Mouse (Mus musculus): ENCODE results near the gene Gm45713. TPM values are rescaled to one million over a fixed set of nuclear protein-coding genes. Genes with fewer than 3 reads are reported as not detected.
"Not testable (repeated sequence)": the region's sequence is repeated elsewhere in the genome, so short reads cannot be mapped to it uniquely, and the experiment has no call there.

Gm45713 gene
- total RNA-seq, 2 experiments from 2014 or later = 0.10 TPM; not detected in 1

DNA sequence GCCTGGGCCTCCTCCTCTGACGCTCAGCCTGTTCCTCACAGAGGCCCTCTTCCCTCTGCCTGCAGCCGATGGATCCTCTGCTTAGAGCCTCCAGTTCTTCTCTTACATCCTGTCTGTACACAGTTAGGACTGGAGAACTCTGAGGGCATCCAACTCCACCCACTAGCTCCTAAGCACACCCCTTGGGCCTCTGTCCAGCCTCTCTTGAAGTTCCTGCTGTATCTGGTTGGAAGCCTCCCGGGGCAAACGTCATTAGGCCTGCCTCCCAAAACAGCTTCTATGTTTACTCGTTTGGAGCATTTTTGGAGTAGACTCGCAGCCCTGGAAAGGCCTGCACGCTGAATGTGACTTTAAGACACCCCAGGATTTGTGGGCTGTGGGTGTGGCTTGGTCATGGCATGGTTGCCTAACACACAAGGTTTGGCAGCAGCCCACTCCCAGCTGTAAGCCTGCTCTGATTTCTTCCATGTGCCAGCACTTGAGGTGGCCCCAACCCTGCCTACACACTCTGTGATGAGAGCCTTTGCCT is 32.3 kb downstream of the Gm45713 start, which contains the start of gene Fcgrt:
Gene Fcgrt (minus strand): TSS at position 200 of the 529 bp plus-strand sequence.
- ATAC-seq (replicated peaks; ENCODE audit: poor library complexity, severe bottlenecking) = peak; percentile 83

DNA sequence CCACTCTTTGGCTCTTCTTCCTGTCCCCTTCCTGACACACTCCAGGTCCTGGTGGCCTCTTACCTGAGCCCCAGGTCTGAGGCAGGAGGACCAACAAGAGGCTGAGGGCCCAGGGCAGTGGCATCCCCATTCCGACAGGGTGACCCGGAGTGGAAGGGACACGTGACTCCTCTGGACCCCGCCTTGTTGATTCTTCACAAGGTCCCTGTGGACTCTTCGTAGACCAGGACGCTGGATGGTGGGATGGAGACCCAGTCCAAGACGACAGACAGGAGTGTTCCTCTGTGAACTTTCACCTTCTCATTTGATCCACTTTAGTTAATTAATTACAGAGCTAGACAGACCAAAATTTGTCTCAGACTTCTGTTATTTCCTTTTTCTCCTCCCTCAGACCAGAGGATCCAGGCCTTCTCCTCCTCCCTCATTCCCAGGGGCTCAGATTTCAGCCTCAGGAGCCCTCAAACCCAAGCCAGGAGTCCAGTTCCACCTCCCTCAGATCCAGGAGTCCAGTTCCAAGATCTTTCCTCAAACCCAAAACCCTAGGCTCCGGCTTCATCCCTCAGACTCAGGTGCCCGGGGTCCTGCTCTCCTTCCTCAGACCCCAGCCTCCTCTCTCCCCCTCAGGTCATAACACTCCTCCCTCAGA is 33.0 kb downstream of the Gm45713 start:
- ATAC-seq (replicated peaks; ENCODE audit: poor library complexity, severe bottlenecking) = no peak

DNA sequence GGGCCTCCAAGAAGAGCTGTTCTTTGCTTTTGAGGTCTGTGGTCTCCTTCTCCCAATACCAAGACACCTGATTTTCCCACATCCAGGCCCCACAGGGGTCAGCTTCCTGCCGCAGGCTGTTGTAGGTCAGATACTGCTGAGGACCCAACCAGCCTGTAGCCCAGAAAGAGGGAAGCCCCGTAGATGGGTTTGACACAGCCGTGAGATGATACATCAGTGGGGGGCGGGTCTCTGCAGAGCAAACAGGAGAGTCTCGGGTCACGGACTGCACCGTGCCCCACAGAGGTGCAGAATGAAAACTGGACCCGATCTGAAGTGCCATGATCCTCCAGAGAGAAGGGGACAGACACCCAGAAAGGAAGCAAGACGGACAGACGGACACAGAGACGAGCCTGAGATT is 33.6 kb downstream of the Gm45713 start:
- no peak for ATAC-seq (replicated peaks; ENCODE audit: poor library complexity, severe bottlenecking)

- ATAC-seq (replicated peaks; ENCODE audit: poor library complexity, severe bottlenecking) = no peak
Measured at GRCm38 (mm10) chr7:45100046-45100445, 36.0 kb downstream of the Gm45713 start.

DNA sequence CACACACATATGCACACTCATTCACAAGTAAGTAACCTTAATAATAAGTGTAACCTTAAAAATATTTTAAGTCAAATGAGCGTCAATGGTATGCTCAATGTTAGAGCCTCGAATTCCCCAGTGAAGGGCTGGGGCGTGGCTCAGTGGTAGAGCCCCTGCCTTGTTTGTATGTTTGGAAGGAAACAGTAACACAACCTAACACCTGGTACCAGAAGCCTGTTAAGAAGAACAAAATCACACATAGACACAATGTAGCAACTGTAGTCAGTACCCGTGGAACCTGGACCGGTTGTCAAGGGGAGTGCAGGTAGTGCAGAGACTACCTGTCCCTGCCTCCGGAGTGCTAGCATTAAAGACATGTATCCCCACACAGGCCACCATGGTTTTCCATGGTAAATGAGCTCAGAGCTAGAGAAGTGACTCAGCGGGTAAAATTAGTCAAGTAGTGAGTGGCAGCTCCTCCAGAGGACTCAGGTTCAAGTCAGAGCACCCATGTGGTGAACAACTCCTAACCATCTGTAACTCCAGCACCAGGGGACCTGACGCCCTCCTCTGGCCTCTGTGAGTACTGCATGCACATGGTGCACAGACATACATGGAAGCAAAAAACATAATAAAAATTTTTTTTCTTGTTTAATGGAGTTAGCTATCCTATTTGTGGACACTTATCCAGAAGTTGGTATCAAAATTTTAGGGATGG is 37.3 kb downstream of the Gm45713 start:
- no peak for ATAC-seq (replicated peaks; ENCODE audit: poor library complexity, severe bottlenecking)

- ATAC-seq (replicated peaks; ENCODE audit: poor library complexity, severe bottlenecking) = no peak
Measured at GRCm38 (mm10) chr7:45097479-45097878, 38.6 kb downstream of the Gm45713 start.

DNA sequence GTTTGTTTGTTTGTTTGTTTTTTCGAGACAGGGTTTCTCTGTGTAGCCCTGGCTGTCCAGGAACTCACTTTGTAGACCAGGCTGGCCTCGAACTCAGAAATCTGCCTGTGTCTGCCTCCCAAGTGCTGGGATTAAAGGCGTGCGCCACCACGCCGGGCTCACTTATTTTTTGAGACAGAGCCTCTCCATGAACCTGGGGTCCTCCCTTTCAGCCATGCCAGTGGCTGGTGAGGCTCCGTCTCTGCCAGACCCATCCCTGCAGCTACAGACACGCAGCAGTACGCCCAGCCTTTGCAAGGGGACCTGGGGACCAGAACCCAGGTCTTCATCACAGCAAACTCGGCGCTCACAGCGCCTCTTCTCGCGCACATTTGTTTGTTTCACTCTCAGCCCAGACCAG is 40.1 kb downstream of the Gm45713 start:
- ATAC-seq (replicated peaks; ENCODE audit: poor library complexity, severe bottlenecking) = not testable (repeated sequence)

GRCm38 (mm10) chr7:45095367-45095766 is 40.7 kb downstream of the Gm45713 start:
- ATAC-seq (replicated peaks; ENCODE audit: poor library complexity, severe bottlenecking) = peak; percentile 12

DNA sequence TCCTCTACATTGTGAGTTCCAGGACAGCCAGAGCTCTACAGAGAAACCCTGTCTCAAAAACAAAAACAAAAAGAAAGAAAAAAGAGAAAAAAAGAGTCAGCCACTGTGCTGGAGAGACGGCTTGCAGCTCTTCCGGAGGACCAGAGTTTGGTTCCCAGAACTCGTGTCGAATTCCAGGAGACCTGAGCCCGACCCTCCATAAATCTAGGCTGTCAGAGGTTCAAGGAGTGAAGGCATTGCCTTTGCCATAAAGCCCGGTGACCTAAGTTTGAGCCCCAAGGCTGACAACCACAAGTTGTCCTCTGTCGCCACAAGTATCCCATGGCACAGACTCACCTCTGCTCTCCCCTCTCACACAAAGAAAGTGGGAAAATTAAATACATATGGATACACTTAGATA is 41.9 kb downstream of the Gm45713 start:
- ATAC-seq (replicated peaks; ENCODE audit: poor library complexity, severe bottlenecking) = no peak

- no peak for ATAC-seq (replicated peaks; ENCODE audit: poor library complexity, severe bottlenecking)
Measured at GRCm38 (mm10) chr7:45093516-45093905, 42.5 kb downstream of the Gm45713 start.

- no peak for ATAC-seq (replicated peaks; ENCODE audit: poor library complexity, severe bottlenecking)
Measured at GRCm38 (mm10) chr7:45092828-45093515, 43.1 kb downstream of the Gm45713 start.

DNA sequence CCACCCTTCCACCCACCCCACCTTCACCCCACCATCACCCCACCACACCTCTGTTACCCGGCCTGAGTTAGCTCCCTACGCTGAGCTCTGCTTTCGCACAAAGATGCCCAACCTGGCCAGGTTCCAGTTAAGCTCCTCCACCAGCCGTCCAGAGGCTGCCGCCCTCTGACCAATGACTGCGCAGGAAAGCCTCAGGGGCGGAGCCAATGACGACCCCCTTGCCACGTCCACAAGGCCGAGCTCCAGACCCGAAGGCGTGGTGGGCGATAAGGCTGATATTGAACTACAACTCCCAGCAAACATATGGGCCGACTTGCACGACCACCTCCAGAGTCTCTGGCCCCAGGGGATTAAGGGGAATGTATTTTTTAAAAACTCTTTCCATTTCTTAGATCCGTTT is 44.0 kb downstream of the Gm45713 start, which contains the start of gene Rcn3:
Gene Rcn3 (minus strand): TSS at position 174 of the 400 bp plus-strand sequence.
- ATAC-seq (replicated peaks; ENCODE audit: poor library complexity, severe bottlenecking) = peak; percentile 50

GRCm38 (mm10) chr7:45091001-45091990 is 44.7 kb downstream of the Gm45713 start:
- peak; percentile 77 for ATAC-seq (replicated peaks; ENCODE audit: poor library complexity, severe bottlenecking)

- peak; percentile 53 for ATAC-seq (replicated peaks; ENCODE audit: poor library complexity, severe bottlenecking)
Measured at GRCm38 (mm10) chr7:45090251-45090977, 45.6 kb downstream of the Gm45713 start.

- ATAC-seq (replicated peaks; ENCODE audit: poor library complexity, severe bottlenecking) = no peak
Measured at GRCm38 (mm10) chr7:45088597-45088996, 47.4 kb downstream of the Gm45713 start.

GRCm38 (mm10) chr7:45086084-45086483 is 49.9 kb downstream of the Gm45713 start:
- no peak for ATAC-seq (replicated peaks; ENCODE audit: poor library complexity, severe bottlenecking)

DNA sequence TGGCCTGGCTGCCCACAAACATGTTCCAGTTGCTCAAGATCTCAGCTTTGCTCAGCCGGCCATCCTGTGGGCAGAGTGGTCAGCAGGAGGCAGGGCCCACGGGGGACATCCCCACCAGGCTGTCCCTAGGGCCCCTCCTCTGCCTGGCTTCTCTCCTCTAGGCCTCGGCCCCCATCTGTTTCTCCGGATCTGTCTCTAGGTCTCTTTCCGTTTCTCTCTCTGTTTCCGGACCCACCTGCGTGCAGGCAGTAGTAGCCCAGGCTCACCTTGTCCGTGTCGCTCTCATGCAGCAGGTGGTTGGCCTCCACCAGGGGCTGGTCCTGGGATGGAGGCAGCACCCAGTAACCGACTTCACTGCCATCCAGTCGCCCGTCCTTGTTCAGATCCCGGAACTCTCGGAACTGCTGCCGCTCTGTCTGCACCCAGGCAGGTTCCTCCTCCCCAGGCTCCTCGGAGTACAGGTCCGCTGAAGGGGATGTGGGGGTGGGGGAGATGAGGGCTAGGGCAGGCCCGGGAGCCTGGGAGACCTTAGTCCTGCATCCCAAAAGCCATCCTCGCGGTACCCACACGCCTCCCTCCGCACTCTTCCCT is 52.6 kb downstream of the Gm45713 start:
- no peak for ATAC-seq (replicated peaks; ENCODE audit: poor library complexity, severe bottlenecking)

GRCm38 (mm10) chr7:45082401-45083299 is 53.4 kb downstream of the Gm45713 start:
- ATAC-seq (replicated peaks; ENCODE audit: poor library complexity, severe bottlenecking) = peak; percentile 77
